Mouse (Mus musculus): ENCODE results near the gene Trim28.
"Not testable (repeated sequence)": the region's sequence is repeated elsewhere in the genome, so short reads cannot be mapped to it uniquely, and the experiment has no call there.

Gene Trim28

GRCm38 (mm10) chr7:13054287-13055010 lies 55.5 kb downstream of the Trim28 start, which contains the start of gene Mzf1:
TSS of gene Mzf1 (minus strand) at chr7:13054764.
- CTCF ChIA-PET: interaction anchor here (0.6 to 0.7 kb wide), 2 partner anchors 11 to 14 kb away, joined by 3 to 7 read pairs; no protein-coding TSS in a partner anchor

GRCm38 (mm10) chr7:13056913-13057700 lies 58.2 kb downstream of the Trim28 start:
- CTCF ChIA-PET: no interaction called here

GRCm38 (mm10) chr7:13059536-13059935 lies 60.6 kb downstream of the Trim28 start:
- CTCF ChIA-PET: no interaction called here

- CTCF ChIA-PET: not testable (repeated sequence)
Observed at GRCm38 (mm10) chr7:13063399-13063798, 64.5 kb downstream of the Trim28 start.

DNA sequence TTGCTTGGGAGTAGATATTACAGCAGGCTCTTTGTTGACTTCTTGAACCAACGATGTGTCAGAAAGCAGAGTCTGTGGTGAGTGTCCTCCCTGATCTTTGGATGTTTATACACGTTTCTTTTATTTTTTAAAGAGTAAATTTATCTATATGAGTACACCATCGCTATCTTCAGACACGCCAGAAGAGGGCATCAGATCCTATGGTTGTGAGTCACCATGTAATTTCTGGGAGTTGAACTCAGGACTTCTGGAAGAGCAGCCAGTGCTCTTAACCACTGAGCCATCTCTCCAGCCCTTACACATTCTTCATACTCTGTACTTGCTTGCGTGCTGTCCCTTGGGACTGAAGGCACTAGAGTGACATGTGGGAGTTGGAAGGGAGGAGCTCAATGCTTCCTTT lies 73.4 kb downstream of the Trim28 start:
- CTCF ChIA-PET: no interaction called here
